ENCODE assay signal across 20 mouse cellular contexts in the genomic region with DNA sequence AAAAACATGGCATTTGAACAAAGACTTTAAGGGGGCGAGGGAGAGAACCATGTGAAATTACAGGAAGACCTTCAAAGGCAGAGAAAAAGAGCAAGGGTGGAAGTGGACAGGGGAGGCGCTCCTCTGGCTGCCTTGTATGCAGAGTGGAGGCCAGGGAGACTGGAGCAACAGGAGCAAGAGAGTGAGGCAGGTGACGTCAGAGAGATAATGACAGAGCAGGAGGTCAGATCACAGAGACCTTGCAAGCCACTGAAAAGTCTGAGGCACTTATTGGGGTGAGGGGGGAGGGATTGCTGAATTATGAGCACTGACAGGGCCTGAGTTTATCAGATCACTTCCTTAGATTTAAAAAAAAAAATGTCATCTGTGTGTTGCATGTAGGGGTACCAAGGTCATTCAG.
"Had no signal": no experiment of that assay in that cellular context is flagged by ENCODE, and none has a peak within 500 bp of the region (broad histone marks: within the 10 kb centered on the region; RNA-seq: fewer than 3 reads in every experiment).

No protein-coding gene starts in this region.

- DNase-seq: kidney, postnatal 10 days; kidney, postnatal 36 days; layer of hippocampus, postnatal 36 days; left cerebral cortex, postnatal 4 days; liver, postnatal 0 days; lung, embryonic 14.5 days; right cerebral cortex, adult 18-20 months; right cerebral cortex, postnatal 14 days; right cerebral cortex, postnatal 4 days; thymus, postnatal 36 days had no signal

- H3K27ac ChIP-seq: kidney, embryonic 15.5 days; limb, embryonic 12.5 days; limb, embryonic 15.5 days; liver, embryonic 14.5 days; macrophage; midbrain, embryonic 12.5 days; midbrain, embryonic 15.5 days; neural tube, embryonic 12.5 days; neural tube, embryonic 15.5 days; stomach, postnatal 0 days had no signal

- H3K4me3 ChIP-seq: kidney, embryonic 15.5 days; limb, embryonic 12.5 days; limb, embryonic 15.5 days; midbrain, embryonic 12.5 days; midbrain, embryonic 15.5 days; neural tube, embryonic 12.5 days; neural tube, embryonic 15.5 days had no signal
